ENCODE assay signal across 9 mouse cellular contexts in the genomic region with DNA sequence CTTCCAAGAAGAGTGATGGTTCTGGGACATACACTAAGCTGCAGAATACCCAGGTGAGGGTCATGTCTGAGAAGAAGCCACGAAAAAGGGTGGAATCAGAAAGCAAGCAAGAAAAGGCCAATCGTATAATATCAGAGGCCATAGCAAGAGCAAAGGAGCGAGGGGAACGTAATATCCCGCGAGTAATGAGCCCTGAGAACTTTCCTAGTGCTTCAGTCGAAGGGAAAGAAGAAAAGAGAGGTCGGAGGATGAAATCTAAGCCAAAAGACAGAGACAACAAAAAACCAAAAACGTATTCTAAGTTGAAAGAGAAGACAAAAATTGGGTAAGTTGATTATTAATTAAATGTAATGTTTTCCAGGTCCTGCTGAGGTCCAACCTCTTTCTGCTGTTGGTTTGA.
DNase-seq lines count a peak whose midpoint lies in the region; ATAC-seq and TF ChIP-seq lines count a peak whose summit lies in the region.
"Had no signal": no experiment of that assay in that cellular context is flagged by ENCODE, and none has a peak within 500 bp of the region (broad histone marks: within the 10 kb centered on the region; RNA-seq: fewer than 3 reads in every experiment).

No protein-coding gene starts in this region.

- H3K4me1 ChIP-seq in heart, adult 2 months (ENCODE audit: control insufficient read depth, insufficient read depth, low read length) = peaks cover 1% of the 10 kb centered on the region
- H3K4me1 ChIP-seq in G1E (ENCODE audit: insufficient read depth, low read depth, low read length) = peaks cover 43% of the 10 kb centered on the region
- peaks cover 22% of the 10 kb centered on the region for H3K4me1 ChIP-seq in heart, embryonic 16.5 days (ENCODE audit: control insufficient read depth, insufficient read depth, low read length)
- H3K4me1 ChIP-seq in liver, postnatal 0 days (ENCODE audit: insufficient read depth) = peaks cover 4% of the 10 kb centered on the region

- H3K36me3 ChIP-seq in heart, adult 2 months (ENCODE audit: control insufficient read depth, insufficient read depth, low read length) = peaks cover 21% of the 10 kb centered on the region
- H3K36me3 ChIP-seq in G1E (replicated peaks) = peaks cover 18% of the 10 kb centered on the region
- 0 out of 2 replicates have a peak, but pooled peaks cover 2% of the 10 kb centered on the region for H3K36me3 ChIP-seq in heart, embryonic 16.5 days (ENCODE audit: control insufficient read depth, insufficient read depth)
- H3K36me3 ChIP-seq in liver, postnatal 0 days (replicated peaks; ENCODE audit: insufficient read depth, low read length) = 0 out of 2 replicates have a peak, but pooled peaks cover 6% of the 10 kb centered on the region

- TF ChIP-seq POLR2A in heart, adult 2 months (IDR thresholded peaks at IDR 0.05; ENCODE audit: insufficient read depth, low read depth, low read length) = no peak

- H3K27me3 ChIP-seq in heart, adult 2 months (ENCODE audit: control insufficient read depth, insufficient read depth, low read length) = no peaks in the 10 kb centered on the region
- no peaks in the 10 kb centered on the region for H3K27me3 ChIP-seq in G1E (ENCODE audit: insufficient read depth, low read length)
- no peaks in the 10 kb centered on the region for H3K27me3 ChIP-seq in heart, embryonic 16.5 days (ENCODE audit: control insufficient read depth, insufficient read depth, low read length)
- H3K27me3 ChIP-seq in liver, postnatal 0 days (ENCODE audit: insufficient read depth, low read length) = no peaks in the 10 kb centered on the region

- no peak overlapping the region for H3K27ac ChIP-seq in heart, adult 2 months
- H3K27ac ChIP-seq in heart, embryonic 16.5 days (ENCODE audit: low read length) = no peak overlapping the region
- no peak overlapping the region for H3K27ac ChIP-seq in liver, postnatal 0 days (ENCODE audit: low read depth)

- ATAC-seq in G1E (ENCODE audit: extremely low read depth, insufficient number of reproducible peaks, low FRiP score, poor library complexity, severe bottlenecking) = no peak
- no peak for ATAC-seq in heart, embryonic 16.5 days (replicated peaks; ENCODE audit: extremely low read depth, insufficient read depth, low FRiP score)
- no peak for ATAC-seq in liver, postnatal 0 days
- no peak for ATAC-seq in activated CD4-positive, CD25-positive, alpha-beta regulatory T cell, adult 4 months

- no peak overlapping the region; the same call in 1 of the 2 replicates for H3K4me3 ChIP-seq in heart, adult 2 months
- H3K4me3 ChIP-seq in G1E (ENCODE audit: low read depth, low read length) = peak overlapping the region; percentile 20; the same call in 1 of the 2 replicates
- H3K4me3 ChIP-seq in heart, embryonic 16.5 days (ENCODE audit: low read length) = peak overlapping the region; percentile 29
- H3K4me3 ChIP-seq in liver, postnatal 0 days (ENCODE audit: low read depth, low read length) = 0 out of 2 replicates have a peak overlapping the region, but pooled peaks have one; percentile 21

- peak overlapping the region; percentile 55; the same call in 1 of the 2 replicates for H3K9ac ChIP-seq in heart, adult 2 months (ENCODE audit: low read depth, low read length)
- H3K9ac ChIP-seq in heart, embryonic 16.5 days (ENCODE audit: low read length) = peak overlapping the region; percentile 67
- peak overlapping the region; percentile 23; the same call in 1 of the 2 replicates for H3K9ac ChIP-seq in liver, postnatal 0 days (replicated peaks)

- DNase-seq in heart, adult 2 months = no peak
- no peak for DNase-seq in heart, postnatal 25 days (ENCODE audit: low spot score)
- DNase-seq in G1E (ENCODE audit: low spot score) = no peak
- DNase-seq in liver, postnatal 0 days = no peak
- no peak for DNase-seq in embryo, embryonic 10.5 days (ENCODE audit: low spot score)
- no peak for DNase-seq in layer of hippocampus, adult 11-12 months (ENCODE audit: low spot score)
- DNase-seq: kidney, postnatal 25 days had no signal

- H3K4me2 ChIP-seq in heart, embryonic 16.5 days (ENCODE audit: low read depth, low read length) = peak overlapping the region; percentile 67
- H3K4me2 ChIP-seq in liver, postnatal 0 days (ENCODE audit: low read depth, low read length) = peak overlapping the region; percentile 65

- H3K9me3 ChIP-seq in G1E (replicated peaks) = no peaks in the 10 kb centered on the region
- no peaks in the 10 kb centered on the region for H3K9me3 ChIP-seq in heart, embryonic 16.5 days (replicated peaks; ENCODE audit: control insufficient read depth, low read length)
- no peaks in the 10 kb centered on the region for H3K9me3 ChIP-seq in liver, postnatal 0 days (ENCODE audit: low read length)

- no peak for TF ChIP-seq EP300 in heart, adult 2 months (IDR thresholded peaks at IDR 0.05; ENCODE audit: insufficient read depth, low read depth, low read length)
- TF ChIP-seq EP300 in liver, postnatal 0 days (IDR thresholded peaks at IDR 0.05; ENCODE audit: low read depth) = no peak

- no peak for TF ChIP-seq CTCF in heart, adult 2 months (IDR thresholded peaks at IDR 0.05)
- TF ChIP-seq CTCF in G1E (IDR thresholded peaks at IDR 0.05; ENCODE audit: low read depth, low read length) = no peak
- TF ChIP-seq CTCF in liver, postnatal 0 days (IDR thresholded peaks at IDR 0.05; ENCODE audit: low read depth) = no peak

- 68% methylated on average over 9 of the region's 9 CpGs for WGBS in heart, adult 2 months
- 66% methylated on average over 9 of the region's 9 CpGs for WGBS in heart, embryonic 16.5 days
- WGBS in liver, postnatal 0 days (ENCODE audit: insufficient replicate concordance) = 60% methylated on average over 9 of the region's 9 CpGs

- H3K79me2 ChIP-seq in heart, adult 2 months (replicated peaks; ENCODE audit: control insufficient read depth, insufficient read depth, low read length) = peaks cover 3% of the 10 kb centered on the region; the same call in 1 of the 2 replicates

- intact Hi-C loops in heart, adult 2 months (cut with DNase I) = no loop called here
- intact Hi-C loops in heart, postnatal 25 days (cut with DNase I) = no loop called here
